Mouse (Mus musculus) kidney, postnatal 36 days (tissue): ENCODE results near the gene Slc9a9.
"Not testable (repeated sequence)": the region's sequence is repeated elsewhere in the genome, so short reads cannot be mapped to it uniquely, and the experiment has no call there.

Source experiments
- DNase-seq, 2 experiments: peaks; one replicate each; pipeline ENCODE4 v3.0.0; 2021 to 2022; ENCODE audit warnings: mixed read lengths in 2 of 2

Gene Slc9a9

DNA sequence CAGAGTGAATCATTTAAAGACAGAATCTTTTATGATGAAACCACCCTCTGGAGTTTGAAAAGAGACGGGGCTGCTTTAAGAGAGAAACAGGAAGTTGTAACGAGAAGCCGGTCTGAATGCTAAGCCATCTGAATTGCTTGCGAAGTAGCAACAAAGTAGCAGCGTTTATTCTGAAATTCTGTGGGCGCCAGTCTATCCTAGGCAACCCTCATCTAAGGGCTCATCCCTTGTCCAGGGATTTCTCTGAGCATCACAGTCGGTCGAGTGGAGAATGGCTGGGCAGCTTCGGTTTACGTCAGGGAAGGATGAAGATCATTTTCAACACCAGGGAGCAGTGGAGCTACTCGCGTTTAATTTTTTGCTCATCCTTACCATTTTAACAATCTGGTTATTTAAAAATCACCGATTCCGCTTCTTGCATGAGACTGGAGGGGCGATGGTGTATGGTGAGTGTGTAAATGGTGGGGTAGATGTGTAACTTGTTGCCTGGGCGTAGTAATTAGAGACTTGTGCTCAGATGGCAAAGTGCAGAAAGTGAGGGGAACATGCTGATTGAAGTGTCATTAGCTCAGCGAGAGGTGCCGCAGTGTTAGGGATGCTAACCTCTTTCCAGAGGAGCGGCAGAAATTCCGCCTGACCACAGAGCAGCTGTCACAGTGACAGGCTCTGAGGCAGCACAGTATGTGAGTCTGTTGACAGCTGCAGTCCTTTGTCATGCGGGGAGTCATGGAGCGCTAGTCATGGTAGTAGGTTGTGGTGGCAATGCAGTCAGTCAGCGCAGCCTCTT, at the start of gene Slc9a9:
Gene Slc9a9, plus strand, starts transcription at position 119 of the 787 bp plus-strand sequence.
- DNase-seq = peak in 1 of 2 experiments; percentile 10

DNA sequence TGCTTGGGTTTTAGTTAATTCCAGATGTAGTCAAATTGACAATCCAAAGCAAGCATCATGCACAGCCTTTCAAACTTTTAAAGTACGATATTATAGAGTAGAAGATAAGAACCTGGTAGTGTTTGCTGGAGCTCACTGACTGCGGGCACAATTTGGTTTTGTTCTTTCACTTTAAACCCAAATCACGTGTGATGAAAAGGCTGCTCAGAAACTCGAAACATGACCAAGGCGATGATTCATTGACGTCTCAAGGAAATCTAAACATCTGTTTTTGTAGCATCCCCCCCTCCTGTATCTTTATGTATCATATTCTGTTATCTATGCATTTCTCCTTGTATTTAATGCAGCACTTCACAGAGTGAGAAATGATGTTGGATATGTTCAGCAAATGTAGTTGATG, 49.4 kb upstream of the Slc9a9 start:
- no peak for DNase-seq

DNA sequence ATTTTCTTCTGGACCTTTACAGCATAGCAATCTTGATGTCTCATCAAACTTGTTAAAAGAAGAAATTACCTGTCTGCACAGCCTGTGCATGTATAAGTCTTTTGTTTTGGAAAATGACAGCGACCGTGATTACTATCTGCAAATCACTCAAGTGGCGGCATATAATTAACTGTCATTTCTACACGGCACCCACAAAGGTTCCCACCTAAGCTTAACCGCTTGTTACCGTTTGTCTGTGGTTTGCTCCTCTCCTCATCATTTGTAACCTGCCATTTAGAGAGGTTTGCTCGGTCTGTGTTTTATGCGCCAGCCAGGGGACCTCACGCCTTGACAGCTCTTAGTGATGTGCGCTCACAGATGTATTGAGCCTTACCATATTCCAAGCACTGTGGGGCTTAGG, 48.9 kb upstream of the Slc9a9 start:
- no peak for DNase-seq

DNA sequence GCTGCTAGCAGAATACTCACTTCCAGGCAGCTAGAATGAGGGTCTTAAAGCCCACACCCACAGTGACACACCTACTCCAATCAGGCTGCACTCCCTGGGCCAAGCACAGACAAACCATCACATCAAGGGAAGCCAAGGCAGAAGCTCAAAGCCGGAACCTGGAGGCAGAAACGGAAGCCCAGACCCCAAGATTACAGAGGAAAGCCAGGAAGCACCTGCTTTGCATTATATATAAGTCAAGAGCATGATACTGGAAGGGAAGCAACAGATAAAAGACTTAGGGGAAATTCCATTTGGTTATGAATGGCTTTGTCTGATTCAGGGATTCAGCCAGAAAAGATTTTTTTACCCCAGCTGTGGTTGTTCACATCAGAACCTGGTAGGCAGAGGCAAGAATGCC, 47.8 kb upstream of the Slc9a9 start:
- no peak for DNase-seq

DNA sequence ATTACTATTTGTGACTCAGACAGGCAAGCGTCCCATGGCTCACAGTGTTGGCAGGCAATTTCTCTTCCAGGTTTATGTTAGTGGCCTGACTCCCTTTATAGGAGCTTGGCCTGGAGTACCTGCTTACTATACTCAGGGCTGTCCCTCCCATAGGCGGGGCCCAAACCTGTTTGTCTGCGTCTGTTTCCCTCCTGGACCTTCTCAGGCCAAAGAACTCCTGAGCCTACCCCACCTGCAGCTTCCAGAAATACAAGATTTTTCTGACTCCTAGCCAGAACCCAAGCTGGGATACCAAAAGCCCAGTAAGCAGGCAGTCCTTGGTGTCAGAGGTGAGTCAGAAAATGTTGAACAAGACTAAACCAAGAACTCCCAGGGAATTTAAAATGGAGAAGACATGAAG, 43.0 kb upstream of the Slc9a9 start:
- DNase-seq = no peak

DNA sequence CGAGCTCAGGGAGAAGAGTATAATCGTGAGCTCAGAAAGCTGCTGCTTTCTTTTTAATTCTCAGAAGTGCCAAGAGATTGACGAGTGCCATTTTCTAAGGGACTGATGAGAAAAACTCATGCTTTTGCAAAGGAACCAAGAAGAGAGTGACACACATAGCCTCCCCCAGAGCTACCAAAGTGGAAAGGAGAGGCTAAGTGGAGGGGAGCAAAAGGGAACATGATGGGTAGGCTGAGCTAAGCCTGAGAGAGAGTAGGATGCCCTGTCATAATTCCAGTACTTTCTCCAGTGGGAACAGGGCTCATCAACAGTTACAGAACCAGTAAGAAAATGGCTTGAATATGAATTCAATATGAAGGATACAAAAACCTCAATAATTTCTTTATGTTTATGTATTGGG, 40.8 kb upstream of the Slc9a9 start:
- no peak for DNase-seq

- not testable (repeated sequence) for DNase-seq
Observed at GRCm38 (mm10) chr9:94634275-94634674, 35.4 kb upstream of the Slc9a9 start.

- DNase-seq = no peak
Observed at GRCm38 (mm10) chr9:94645631-94646030, 24.1 kb upstream of the Slc9a9 start.

- no peak for DNase-seq
Observed at GRCm38 (mm10) chr9:94647425-94647824, 22.3 kb upstream of the Slc9a9 start.

- no peak for DNase-seq
Observed at GRCm38 (mm10) chr9:94649991-94650390, 19.7 kb upstream of the Slc9a9 start.

DNA sequence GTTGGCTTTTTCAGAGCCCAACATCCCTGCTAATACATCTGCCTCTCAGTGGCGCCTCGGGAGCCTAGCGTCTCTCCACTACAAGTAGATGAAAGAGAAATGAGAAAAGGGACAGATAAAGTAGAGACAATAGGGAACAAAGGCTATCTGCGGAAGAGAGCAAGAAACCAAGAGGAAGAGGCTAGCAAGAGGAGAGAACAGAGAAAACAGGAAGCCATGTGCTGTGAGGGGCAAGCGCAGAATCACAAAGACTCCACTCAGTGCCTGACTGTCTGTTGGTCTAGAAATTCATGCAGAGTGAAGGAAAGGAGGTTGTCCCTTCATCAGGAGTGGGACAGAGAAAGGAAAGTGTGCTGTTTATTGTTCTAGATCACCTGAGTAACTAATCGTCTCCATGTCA, 16.5 kb upstream of the Slc9a9 start:
- DNase-seq = no peak

GRCm38 (mm10) chr9:94653827-94654226, 15.9 kb upstream of the Slc9a9 start:
- DNase-seq = no peak

DNA sequence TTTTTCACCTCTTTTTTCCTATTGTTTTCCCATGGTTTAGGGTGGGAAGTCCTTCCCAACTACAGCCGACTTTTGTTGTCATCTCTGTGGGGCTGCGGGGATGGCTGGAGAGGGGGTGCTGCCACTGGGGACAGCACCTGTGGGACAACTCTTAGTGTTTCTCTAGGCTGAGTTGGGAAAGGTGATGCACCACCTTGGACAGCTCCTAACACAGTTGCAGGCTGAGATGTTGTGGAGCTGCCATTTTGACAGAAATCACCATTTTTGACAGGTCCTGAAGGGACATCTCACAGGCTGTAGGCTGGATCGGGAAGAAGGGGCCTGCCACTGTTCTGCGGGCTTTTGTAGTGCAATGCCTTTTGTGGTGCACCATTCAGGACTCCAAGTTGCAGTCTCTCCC, 13.4 kb upstream of the Slc9a9 start:
- DNase-seq = no peak

- DNase-seq = no peak
Observed at GRCm38 (mm10) chr9:94659401-94660152, 10.1 kb upstream of the Slc9a9 start.

DNA sequence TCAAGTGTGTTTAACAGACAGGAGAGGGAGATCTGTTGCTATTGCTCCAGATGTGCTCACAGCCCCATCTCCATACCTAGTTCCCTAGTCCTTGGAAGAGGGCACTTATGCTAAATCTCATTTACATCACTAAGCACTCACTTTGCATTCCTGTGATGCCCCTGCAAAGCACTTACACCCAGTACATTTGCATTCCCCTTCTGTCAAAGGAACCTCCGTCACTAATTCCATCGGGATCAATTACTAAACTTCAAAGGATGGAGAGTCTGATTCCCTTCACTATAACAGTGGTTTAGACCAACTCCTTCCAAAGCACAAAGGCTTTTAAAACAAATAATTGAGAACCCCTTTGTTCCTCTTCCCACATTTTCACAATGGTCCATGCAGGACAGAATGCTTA, 7.9 kb upstream of the Slc9a9 start:
- no peak for DNase-seq

DNA sequence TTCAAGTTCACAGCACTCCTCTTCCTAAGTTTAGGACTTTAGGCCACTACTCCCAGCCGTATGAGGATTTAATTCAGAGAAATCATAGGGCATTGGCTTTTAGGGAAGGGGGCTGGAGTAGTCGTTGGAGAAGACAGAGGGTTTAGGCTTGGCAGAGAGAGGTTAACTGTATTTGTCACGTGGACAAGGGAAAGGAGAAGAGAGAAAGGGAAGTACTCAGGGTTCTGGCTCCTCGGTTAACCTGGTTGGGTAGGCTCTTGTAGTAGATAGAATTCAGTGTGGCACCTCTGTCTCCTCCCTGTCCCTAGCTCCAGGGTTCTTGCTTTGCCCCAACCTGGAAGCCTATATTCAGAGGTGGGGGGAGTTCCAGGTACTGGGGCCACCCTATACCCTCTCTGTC, 4.5 kb upstream of the Slc9a9 start:
- no peak for DNase-seq

- DNase-seq = peak in 1 of 2 experiments; percentile 10
Observed at GRCm38 (mm10) chr9:94668589-94668988, 1.1 kb upstream of the Slc9a9 start.

DNA sequence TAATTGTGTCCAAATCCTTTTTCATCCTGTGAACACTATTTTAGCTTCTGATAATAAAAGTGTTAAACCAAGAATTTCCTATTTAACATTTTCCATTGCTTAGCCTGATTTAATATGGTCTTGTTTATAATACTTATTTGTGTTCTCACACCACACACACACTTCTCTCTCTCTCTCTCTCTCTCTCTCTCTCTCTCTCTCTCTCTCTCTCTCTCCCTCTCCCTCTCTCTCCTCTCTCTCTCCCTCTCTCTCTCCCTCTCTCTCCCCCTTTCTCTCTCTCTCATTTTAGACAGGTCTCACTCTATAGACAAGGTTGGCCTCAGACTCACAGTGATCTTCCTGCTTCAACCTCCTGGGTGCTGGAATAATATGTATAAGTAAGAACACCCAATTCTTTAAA, 995 bp downstream of the Slc9a9 start:
- no peak for DNase-seq

- no peak for DNase-seq
Observed at GRCm38 (mm10) chr9:94674704-94675103, 5.0 kb downstream of the Slc9a9 start.

- DNase-seq = no peak
Observed at GRCm38 (mm10) chr9:94678021-94678655, 8.4 kb downstream of the Slc9a9 start.

- no peak for DNase-seq
Observed at GRCm38 (mm10) chr9:94680468-94681094, 10.9 kb downstream of the Slc9a9 start.

- DNase-seq = no peak
Observed at GRCm38 (mm10) chr9:94681095-94681487, 11.4 kb downstream of the Slc9a9 start.

GRCm38 (mm10) chr9:94682260-94682659, 12.6 kb downstream of the Slc9a9 start:
- DNase-seq = no peak
